17 mouse cellular contexts compared by ENCODE assay signal in the genomic region with DNA sequence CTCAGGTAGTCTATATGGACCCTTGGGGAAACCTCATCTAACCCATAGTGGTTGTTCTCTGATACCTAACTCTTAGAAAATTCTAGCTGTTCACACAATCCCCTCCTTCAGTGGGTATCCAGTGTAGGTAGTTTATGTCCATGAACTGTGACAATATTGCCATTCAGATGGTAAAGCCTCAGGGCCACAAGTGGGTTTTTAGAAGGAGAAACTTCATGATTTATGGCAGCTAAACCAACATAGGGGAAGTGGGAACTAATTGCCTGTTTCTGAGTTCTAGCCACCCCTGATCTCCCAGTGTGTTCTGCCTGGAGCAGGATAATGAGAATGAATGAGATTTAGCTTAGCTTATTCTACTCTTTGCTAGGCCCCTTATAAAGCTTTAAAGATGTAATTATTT.
"Had no signal": no experiment of that assay in that cellular context is flagged by ENCODE, and none has a peak within 500 bp of the region (broad histone marks: within the 10 kb centered on the region; RNA-seq: fewer than 3 reads in every experiment).

No protein-coding gene starts in this region.

- ATAC-seq: liver, embryonic 12.5 days; liver, postnatal 0 days; lung, postnatal 0 days; midbrain, embryonic 13.5 days; midbrain, embryonic 15.5 days; midbrain, embryonic 16.5 days had no signal

- DNase-seq: left cerebral cortex, postnatal 4 days; liver; liver, embryonic 13.5 days; liver, postnatal 0 days; lung, adult 18-20 months; lung, adult 2 months; lung, embryonic 14.5 days; lung, postnatal 10 days; lung, postnatal 14 days; lung, postnatal 36 days; lung, postnatal 4 days; midbrain, embryonic 14.5 days had no signal
